Mouse (Mus musculus) kidney, adult 11 months (tissue): Measurements from ENCODE around the gene Olfr1253.

ENCODE experiments used
- DNase-seq: peaks from one replicate; pipeline ENCODE4 v3.0.0; 2022

Olfr1253 gene

GRCm38 (mm10) chr2:89756990-89757389 is at the start of gene Olfr1253:
Olfr1253 (minus strand) TSS chr2:89757090.
- no peak for DNase-seq

DNA sequence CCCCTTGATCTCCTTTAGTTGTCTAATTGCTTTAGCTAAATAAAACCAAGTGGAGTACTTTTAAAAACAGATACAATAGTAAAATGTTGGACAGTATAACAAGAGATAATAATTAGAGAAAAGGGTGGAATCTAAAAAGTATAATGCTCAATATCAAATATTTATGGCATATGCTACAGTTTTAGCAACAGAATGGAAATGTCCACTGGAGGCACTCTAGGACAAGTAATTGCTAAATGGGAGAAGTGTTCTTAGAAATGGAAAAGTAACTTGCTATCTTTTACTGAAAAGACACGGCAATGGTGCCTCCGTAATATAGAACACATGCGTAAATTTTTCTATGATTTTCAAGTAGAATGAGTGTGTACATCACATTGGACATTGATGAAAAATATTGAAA is 42.7 kb upstream of the Olfr1253 start:
- DNase-seq = no peak

DNA sequence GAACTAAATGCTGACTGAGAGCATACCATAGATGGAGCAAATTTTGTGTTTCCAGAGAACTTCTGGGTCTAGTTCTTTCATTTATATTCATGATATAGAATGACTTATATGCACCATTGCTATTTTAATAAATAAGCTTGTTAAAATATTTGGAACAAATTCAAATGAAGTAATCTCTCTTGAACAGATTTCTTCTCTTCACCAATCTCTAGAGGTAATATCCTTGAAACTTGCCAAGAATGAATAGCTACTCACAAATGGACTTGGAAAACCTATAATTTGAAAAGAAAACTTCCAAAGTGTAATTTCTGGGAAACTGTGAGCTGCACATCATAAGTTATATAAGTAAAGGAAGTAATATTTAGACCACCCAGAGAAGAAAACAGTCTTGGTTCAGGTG is 36.6 kb upstream of the Olfr1253 start, which contains the start of gene Olfr1254:
Gene Olfr1254 (minus strand): TSS at position 101 of the 400 bp plus-strand sequence.
- DNase-seq = no peak

GRCm38 (mm10) chr2:89724912-89725311 is 32.0 kb downstream of the Olfr1253 start, which contains the start of gene Olfr1252:
Olfr1252 (minus strand) TSS chr2:89725012.
- no peak for DNase-seq
